Mouse (Mus musculus) heart, embryonic 13.5 days (tissue): ENCODE data around the gene Nmb. TPM values are rescaled to one million over a fixed set of nuclear protein-coding genes. Genes with fewer than 3 reads are reported as not detected.

ENCODE experiments used
- ATAC-seq: fragments of 200-750 bp; cut with Nextera tagmentation; 2 replicates; pipeline ENCODE4 v1.8.0; 2017; ENCODE audit warnings: moderate TSS enrichment; ENCODE audit not compliant: insufficient number of reproducible peaks, low FRiP score, low TSS enrichment; ENCODE audit errors: extremely low read depth
- H3K27ac ChIP-seq: fragments of 300-500 bp; sonication (generic); replicated peaks from 2 replicates; pipeline ENCODE4 v1.5.1; 2015; ENCODE audit warnings: moderate library complexity, mild to moderate bottlenecking, inconsistent platforms
- H3K27me3 ChIP-seq: fragments of 300-500 bp; sonication (generic); replicated peaks from 2 replicates; pipeline ENCODE4 v1.6.1; 2015; ENCODE audit warnings: mild to moderate bottlenecking, inconsistent platforms
- H3K36me3 ChIP-seq: fragments of 300-500 bp; sonication (generic); 2 replicates; pipeline ENCODE4 v1.6.1; 2015; ENCODE audit warnings: mild to moderate bottlenecking, inconsistent platforms
- H3K4me1 ChIP-seq: fragments of 300-500 bp; sonication (generic); 2 replicates; pipeline ENCODE4 v1.6.1; 2015; ENCODE audit warnings: inconsistent platforms
- H3K4me2 ChIP-seq: fragments of 300-500 bp; sonication (generic); 2 replicates; pipeline ENCODE4 v1.6.1; 2015; ENCODE audit warnings: inconsistent platforms, mild to moderate bottlenecking, moderate library complexity
- H3K4me3 ChIP-seq: fragments of 300-500 bp; sonication (generic); 2 replicates; pipeline ENCODE4 v1.5.1; 2015; ENCODE audit warnings: moderate library complexity, mild to moderate bottlenecking, inconsistent platforms
- H3K9ac ChIP-seq: fragments of 300-500 bp; sonication (generic); 2 replicates; pipeline ENCODE4 v1.6.1; 2015; ENCODE audit warnings: inconsistent platforms, mild to moderate bottlenecking, moderate library complexity
- H3K9me3 ChIP-seq: fragments of 300-500 bp; sonication (generic); 2 replicates; pipeline ENCODE4 v1.6.1; 2016; ENCODE audit warnings: inconsistent platforms
- WGBS: fragments of 180-500 bp; shearing (Covaris S2); methylation state at CpG from one replicate; pipeline ENCODE4 v1.1.7; 2015; ENCODE audit warnings: mixed read lengths; 5-methylcytosine and 5-hydroxymethylcytosine counted together
- polyA plus RNA-seq: library from polyadenylated mRNA; unstranded; fragments of >200 nt; fragmentation: Nextera tagmentation; extraction: Ambion mirVana; gene quantifications from 2 replicates; pipeline ENCODE4 v1.2.1, GENCODE M21; 2015

The Nmb gene
- polyA plus RNA-seq, 1 experiment from 2014 or later = 3.0 TPM

- Histone ChIP-seq H3K27ac (no peak overlapping the region), H3K9ac (no peak overlapping the region), H3K4me3 (no peak overlapping the region), H3K36me3 (no peaks in the 10 kb centered on the region), H3K27me3 (no peaks in the 10 kb centered on the region), H3K4me2 (no peak overlapping the region), H3K9me3 (no peaks in the 10 kb centered on the region), H3K4me1 (peaks cover 4% of the 10 kb centered on the region; the same call in 1 of the 2 replicates)
- ATAC-seq = no peak
Observed at GRCm38 (mm10) chr7:80855316-80855715, 49.6 kb downstream of the Nmb start.

GRCm38 (mm10) chr7:80853218-80853617, 51.7 kb downstream of the Nmb start:
- no peak for ATAC-seq
- no peak overlapping the region for H3K4me2 ChIP-seq
- H3K9me3 ChIP-seq = no peaks in the 10 kb centered on the region
- H3K27me3 ChIP-seq = no peaks in the 10 kb centered on the region
- H3K27ac ChIP-seq = no peak overlapping the region
- H3K36me3 ChIP-seq = no peaks in the 10 kb centered on the region
- no peak overlapping the region for H3K4me3 ChIP-seq
- peaks cover 7% of the 10 kb centered on the region for H3K4me1 ChIP-seq
- no peak overlapping the region for H3K9ac ChIP-seq
- WGBS = 83% methylated on average over 3 of the region's 3 CpGs

Other genes starting within 250 kb of the Nmb start
- gene Crtc3, start 216.2 kb downstream of the Nmb start, polyA plus RNA-seq = 14.9 and 16.6 TPM in 2 replicates
- 28.0 and 28.9 TPM in 2 replicates for gene Iqgap1, start 79.1 kb downstream of the Nmb start, polyA plus RNA-seq
- 1.9 TPM in 2 replicates for gene Zscan2, start 44.2 kb downstream of the Nmb start, polyA plus RNA-seq
- 15.6 and 18.9 TPM in 2 replicates for gene Wdr73, start 3.8 kb downstream of the Nmb start, polyA plus RNA-seq
- 132 and 155 TPM in 2 replicates for gene Sec11a, start 42.7 kb upstream of the Nmb start, polyA plus RNA-seq
- 6.6 and 8.5 TPM in 2 replicates for gene Zfp592, start 88.6 kb upstream of the Nmb start, polyA plus RNA-seq
- 21.4 and 23.5 TPM in 2 replicates for gene Alpk3, start 152.5 kb upstream of the Nmb start, polyA plus RNA-seq
- gene Slc28a1, start 209.7 kb upstream of the Nmb start, polyA plus RNA-seq = 0.05 and 0.11 TPM in 2 replicates